Mouse (Mus musculus) mouse embryonic stem cell (cell line): ENCODE results near the gene Rpl9-ps1.

Source experiments
- in situ Hi-C, 2 experiments: fragments of 300-500 bp; cut with MboI; formaldehyde crosslinking; loops; 1 replicate in 1 of 2; 3 replicates in 1 of 2; pipeline ENCODE4 v1.14.3; 2019 to 2020; ENCODE audit warnings: low sequenced_read_pairs in 2 of 2, low pct_unique_long_range_greater_than_20kb in 1 of 2, mixed read lengths in 1 of 2; ENCODE audit not compliant: unreplicated experiment in 1 of 2

The Rpl9-ps1 gene

GRCm38 (mm10) chr11:83631065-83631464 is 14.4 kb downstream of the Rpl9-ps1 start:
- in situ Hi-C loops, result no loop called here

- in situ Hi-C loops, result no loop called here
Measured at GRCm38 (mm10) chr11:83630630-83631029, 14.8 kb downstream of the Rpl9-ps1 start.

- in situ Hi-C loops, result no loop called here
Measured at GRCm38 (mm10) chr11:83628808-83629207, 16.6 kb downstream of the Rpl9-ps1 start.

GRCm38 (mm10) chr11:83623586-83623985 is 21.8 kb downstream of the Rpl9-ps1 start:
- in situ Hi-C loops, result no loop called here

GRCm38 (mm10) chr11:83619037-83619436 is 26.4 kb downstream of the Rpl9-ps1 start:
- in situ Hi-C loops, result no loop called here

- in situ Hi-C loops, result no loop called here
Measured at GRCm38 (mm10) chr11:83618238-83618637, 27.2 kb downstream of the Rpl9-ps1 start.

- in situ Hi-C loops, result no loop called here
Measured at GRCm38 (mm10) chr11:83616586-83616985, 28.8 kb downstream of the Rpl9-ps1 start.

- in situ Hi-C loops, result no loop called here
Measured at GRCm38 (mm10) chr11:83610900-83611299, 34.5 kb downstream of the Rpl9-ps1 start.

GRCm38 (mm10) chr11:83606396-83606795 is 39.0 kb downstream of the Rpl9-ps1 start:
- in situ Hi-C loops, result no loop called here

- in situ Hi-C loops, result no loop called here
Measured at GRCm38 (mm10) chr11:83605535-83605934, 39.9 kb downstream of the Rpl9-ps1 start.

- in situ Hi-C loops, result no loop called here
Measured at GRCm38 (mm10) chr11:83604698-83605097, 40.7 kb downstream of the Rpl9-ps1 start.

GRCm38 (mm10) chr11:83603399-83603798 is 42.0 kb downstream of the Rpl9-ps1 start:
- in situ Hi-C loops, result no loop called here

GRCm38 (mm10) chr11:83600576-83600975 is 44.8 kb downstream of the Rpl9-ps1 start:
- in situ Hi-C loops, result no loop called here

- in situ Hi-C loops, result no loop called here
Measured at GRCm38 (mm10) chr11:83598991-83599390, 46.4 kb downstream of the Rpl9-ps1 start.

GRCm38 (mm10) chr11:83598207-83598837 is 47.1 kb downstream of the Rpl9-ps1 start:
- in situ Hi-C loops, result no loop called here

GRCm38 (mm10) chr11:83597796-83598195 is 47.6 kb downstream of the Rpl9-ps1 start:
- in situ Hi-C loops, result no loop called here

GRCm38 (mm10) chr11:83595669-83596455 is 49.6 kb downstream of the Rpl9-ps1 start:
- in situ Hi-C loops, result no loop called here
